8 mouse cellular contexts compared by ENCODE assay signal in genomic region chr4:98003323-98004107, GRCm38 (mm10).
DNase-seq lines count a peak whose midpoint lies in the region; ATAC-seq lines count a peak whose summit lies in the region.

No protein-coding gene starts in this region.

- H3K36me3 ChIP-seq in heart, embryonic 12.5 days: peaks cover 9% of the 10 kb centered on the region; the same call in 1 of the 2 replicates
- H3K36me3 ChIP-seq in kidney, embryonic 15.5 days: 0 out of 2 replicates have a peak, but pooled peaks cover 2% of the 10 kb centered on the region

- H3K4me1 ChIP-seq in heart, embryonic 12.5 days (replicated peaks): peaks cover 40% of the 10 kb centered on the region
- H3K4me1 ChIP-seq in kidney, embryonic 15.5 days: peaks cover 20% of the 10 kb centered on the region

- H3K4me3 ChIP-seq in heart, embryonic 12.5 days: peak overlapping the region; percentile 12; the same call in 1 of the 2 replicates
- no peak overlapping the region for H3K4me3 ChIP-seq in kidney, embryonic 15.5 days (replicated peaks)

- peak overlapping the region; percentile 93 for H3K27ac ChIP-seq in heart, embryonic 12.5 days (ENCODE audit: poor library complexity, severe bottlenecking)
- H3K27ac ChIP-seq in kidney, embryonic 15.5 days: peak overlapping the region; percentile 81

- H3K27me3 ChIP-seq in heart, embryonic 12.5 days (replicated peaks): no peaks in the 10 kb centered on the region
- H3K27me3 ChIP-seq in kidney, embryonic 15.5 days: no peaks in the 10 kb centered on the region

- ATAC-seq in heart, embryonic 12.5 days (ENCODE audit: insufficient number of reproducible peaks, low FRiP score): peak; percentile 80
- ATAC-seq in kidney, embryonic 15.5 days (replicated peaks; ENCODE audit: low FRiP score): peak; percentile 76

- no peaks in the 10 kb centered on the region for H3K9me3 ChIP-seq in heart, embryonic 12.5 days (replicated peaks)
- no peaks in the 10 kb centered on the region for H3K9me3 ChIP-seq in kidney, embryonic 15.5 days (replicated peaks)

- WGBS in heart, embryonic 12.5 days: 11% methylated on average over 12 of the region's 12 CpGs
- 17% methylated on average over 12 of the region's 12 CpGs for WGBS in kidney, embryonic 15.5 days

- H3K4me2 ChIP-seq in heart, embryonic 12.5 days: peak overlapping the region; percentile 53
- H3K4me2 ChIP-seq in kidney, embryonic 15.5 days: peak overlapping the region; percentile 22

- peak; percentile 13 for DNase-seq in ovary, postnatal 36 days (ENCODE audit: low spot score)
- DNase-seq in ovary, postnatal 14 days (ENCODE audit: low spot score): no peak
- DNase-seq in lung, postnatal 25 days (ENCODE audit: low spot score): peak; percentile 72
- no peak for DNase-seq in thymus, postnatal 25 days
- DNase-seq in thymus, postnatal 0 days (ENCODE audit: low spot score): no peak
- DNase-seq in natural killer cell, adult 2 months (ENCODE audit: low spot score in 2 of 2): no peak

- peak overlapping the region; percentile 61 for H3K9ac ChIP-seq in heart, embryonic 12.5 days
- H3K9ac ChIP-seq in kidney, embryonic 15.5 days: no peak overlapping the region

Comparison
In these comparisons a context has a peak if more than half of its experiments do, and no peak if none do; other contexts are left out.
1. DNase-seq: peak in ovary, postnatal 36 days (single experiment) and lung, postnatal 25 days (single experiment); none in ovary, postnatal 14 days (single experiment), thymus, postnatal 25 days (single experiment), thymus, postnatal 0 days (single experiment) and natural killer cell, adult 2 months (0 of 2).